Comparison of ENCODE assay signal across 8 mouse cellular contexts in the genomic region with DNA sequence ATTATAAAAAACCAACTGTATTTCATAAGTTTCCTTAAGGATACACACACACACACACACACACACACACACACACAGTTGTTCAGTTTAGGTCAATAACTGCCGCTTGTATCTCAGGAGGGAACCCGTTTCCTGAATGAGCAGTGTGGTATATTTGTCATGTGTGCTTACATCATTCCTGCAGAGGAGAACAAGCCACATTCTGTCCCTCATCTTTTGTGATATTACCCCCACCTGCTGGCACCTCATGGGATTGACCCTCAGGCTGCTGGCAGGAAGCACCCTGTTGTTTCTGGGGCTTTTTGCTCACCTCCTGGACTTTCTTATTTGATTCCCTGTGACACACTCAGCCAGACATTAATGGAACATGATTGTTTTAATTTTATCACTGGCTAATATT.
DNase-seq lines count a peak whose midpoint lies in the region; ATAC-seq lines count a peak whose summit lies in the region.

No protein-coding gene starts in this region.

- no peaks in the 10 kb centered on the region for H3K9me3 ChIP-seq in midbrain, embryonic 10.5 days (replicated peaks)

- no peaks in the 10 kb centered on the region for H3K27me3 ChIP-seq in midbrain, embryonic 10.5 days (ENCODE audit: low read depth, poor library complexity, severe bottlenecking)

- peak; percentile 58 for DNase-seq in ZHBTc4 (ENCODE audit: low read depth, low spot score)
- peak; percentile 53 to 72 for DNase-seq in cerebellum, postnatal 4 days (ENCODE audit: low spot score in 2 of 2)
- peak; percentile 33 for DNase-seq in gastrocnemius, postnatal 14 days
- peak; percentile 3 for DNase-seq in kidney, adult 11 months
- DNase-seq in left cerebral cortex, postnatal 25 days (ENCODE audit: low spot score in 2 of 2) = peak; percentile 73 to 81
- peak; percentile 56 for DNase-seq in midbrain, embryonic 10.5 days (ENCODE audit: low spot score)
- DNase-seq in right cerebral cortex, postnatal 36 days (ENCODE audit: low spot score in 2 of 2) = peak; percentile 47 to 51

- 25% methylated on average over 2 of the region's 2 CpGs for WGBS in midbrain, embryonic 10.5 days

- no peak for ATAC-seq in activated CD4-positive, CD25-positive, alpha-beta regulatory T cell, adult 4 months

- H3K4me3 ChIP-seq in midbrain, embryonic 10.5 days = no peak overlapping the region

- intact Hi-C loops in gastrocnemius, postnatal 14 days (cut with DNase I; ENCODE audit: low total_unique reads) = no loop called here
- intact Hi-C loops in left cerebral cortex, postnatal 25 days (cut with DNase I) = loop anchor here (1.0 to 10.0 kb wide), 4 partner anchors 110 to 562 kb away; a partner anchor contains a TSS

- H3K27ac ChIP-seq in midbrain, embryonic 10.5 days (replicated peaks) = no peak overlapping the region

- H3K4me1 ChIP-seq in midbrain, embryonic 10.5 days = no peaks in the 10 kb centered on the region

- H3K36me3 ChIP-seq in midbrain, embryonic 10.5 days = no peaks in the 10 kb centered on the region

Comparison
In these comparisons a context has a peak if more than half of its experiments do, and no peak if none do; other contexts are left out.
1. DNase-seq: peak in every context shown above with its lines; median percentile 77 in left cerebral cortex, postnatal 25 days; 62 in cerebellum, postnatal 4 days; 58 in ZHBTc4; 56 in midbrain, embryonic 10.5 days; 49 in right cerebral cortex, postnatal 36 days; 33 in gastrocnemius, postnatal 14 days; 3 in kidney, adult 11 months.